Mouse (Mus musculus) heart, adult 2 months (tissue): Measurements from ENCODE around the gene Ascl5.
A peak's percentile ranks its signal among the peaks of the same experiment; 100 is the strongest.

Source experiments
- CTCF ChIP-seq: fragments of 200-600 bp; IDR thresholded peaks from 2 replicates; pipeline ENCODE4 v1.8.1; 2022; ENCODE audit warnings: antibody characterized with exemption, mild to moderate bottlenecking, moderate library complexity
- POLR2A ChIP-seq: fragments of 200-500 bp; IDR thresholded peaks from 2 replicates; pipeline ENCODE4 v1.6.1; 2011; ENCODE audit warnings: mild to moderate bottlenecking, low read depth, low read length, control low read depth; ENCODE audit not compliant: insufficient read depth

- TF ChIP-seq POLR2A = no peak
- peak; percentile 55 for TF ChIP-seq CTCF
Measured at GRCm38 (mm10) chr1:136047432-136047831, 3.2 kb upstream of the Ascl5 start.
